In the genomic region with DNA sequence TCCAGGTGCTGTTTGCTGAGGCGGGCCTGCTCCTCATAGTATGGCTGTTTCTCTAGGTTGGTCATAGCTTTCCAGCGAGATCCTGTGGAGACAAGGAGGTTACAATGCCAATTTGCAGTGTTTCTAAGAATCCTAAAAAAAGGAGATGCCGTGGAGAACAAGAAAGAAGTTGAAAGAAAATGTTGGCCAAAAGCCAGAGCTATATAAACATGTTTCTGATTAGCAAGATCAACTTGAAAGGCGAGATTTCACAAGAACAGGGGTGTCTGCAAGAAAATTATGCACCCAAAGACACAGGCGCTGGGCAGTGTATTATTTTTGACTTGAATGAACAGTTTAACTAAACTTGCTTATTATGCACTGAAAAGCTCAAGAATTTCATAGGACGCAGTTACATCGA, we compare ENCODE assay signal across 18 mouse cellular contexts.
"Had no signal": no experiment of that assay in that cellular context is flagged by ENCODE, and none has a peak within 500 bp of the region (broad histone marks: within the 10 kb centered on the region; RNA-seq: fewer than 3 reads in every experiment).

No protein-coding gene starts in this region.

- H3K27ac ChIP-seq: kidney, postnatal 0 days; layer of hippocampus, adult 2 months; limb, embryonic 15.5 days; liver, embryonic 14.5 days had no signal

- H3K9me3 ChIP-seq: limb, embryonic 15.5 days had no signal

- ATAC-seq: intestine, postnatal 0 days; liver, postnatal 0 days had no signal

- DNase-seq: kidney, adult 2 months; kidney, postnatal 25 days; layer of hippocampus, adult 9-11 months; liver, postnatal 0 days; lung, postnatal 4 days; midbrain, embryonic 14.5 days; right cerebral cortex, adult 18-20 months; right cerebral cortex, postnatal 14 days; right cerebral cortex, postnatal 4 days; thymus, adult 18-20 months; thymus, postnatal 36 days had no signal

- H3K4me3 ChIP-seq: layer of hippocampus, adult 2 months; limb, embryonic 15.5 days had no signal

- H3K9ac ChIP-seq: limb, embryonic 15.5 days; liver, embryonic 14.5 days; liver, postnatal 0 days had no signal

- H3K4me2 ChIP-seq: limb, embryonic 15.5 days; liver, embryonic 11.5 days; midbrain, embryonic 11.5 days had no signal
